Mouse (Mus musculus) forebrain, embryonic 14.5 days (tissue): ENCODE measurements around the gene H2-DMa. TPM values are rescaled to one million over a fixed set of nuclear protein-coding genes. Genes with fewer than 3 reads are reported as not detected.

Experiments used
- ATAC-seq: fragments of 200-750 bp; cut with Nextera tagmentation; 2 replicates; pipeline ENCODE4 v1.8.0; 2017; ENCODE audit warnings: mild to moderate bottlenecking, moderate library complexity
- DNase-seq: peaks from one replicate; pipeline ENCODE4 v3.0.0-alpha.2; 2015; ENCODE audit warnings: low spot score
- H3K27ac ChIP-seq: fragments of 300-500 bp; sonication (generic); 2 replicates; pipeline ENCODE4 v1.5.1; 2014; ENCODE audit warnings: low read depth, mild to moderate bottlenecking, control low read depth, low read length, moderate library complexity
- H3K27me3 ChIP-seq: fragments of 300-500 bp; sonication (generic); replicated peaks from 2 replicates; pipeline ENCODE4 v1.6.1; 2014; ENCODE audit warnings: low read length, control low read depth, mixed read lengths; ENCODE audit not compliant: control insufficient read depth, insufficient read depth
- H3K36me3 ChIP-seq: fragments of 300-500 bp; sonication (generic); 2 replicates; pipeline ENCODE4 v1.6.1; 2014; ENCODE audit warnings: low read length, control low read depth; ENCODE audit not compliant: control insufficient read depth, insufficient read depth
- H3K4me1 ChIP-seq: fragments of 300-500 bp; sonication (generic); 2 replicates; pipeline ENCODE4 v1.6.1; 2014; ENCODE audit warnings: antibody characterized with exemption, low read length, control low read depth; ENCODE audit not compliant: control insufficient read depth, insufficient read depth
- H3K4me2 ChIP-seq: fragments of 300-500 bp; sonication (generic); 2 replicates; pipeline ENCODE4 v1.6.1; 2014; ENCODE audit warnings: mild to moderate bottlenecking, control low read depth, low read length
- H3K4me3 ChIP-seq: fragments of 300-500 bp; sonication (generic); 2 replicates; pipeline ENCODE4 v1.5.1; 2014; ENCODE audit warnings: low read depth, low read length, control low read depth
- H3K9ac ChIP-seq: fragments of 300-500 bp; sonication (generic); 2 replicates; pipeline ENCODE4 v1.6.1; 2014; ENCODE audit warnings: mild to moderate bottlenecking, low read length, control low read depth, moderate library complexity
- H3K9me3 ChIP-seq: fragments of 300-500 bp; sonication (generic); replicated peaks from 2 replicates; pipeline ENCODE4 v1.6.1; 2016; ENCODE audit warnings: low read length, control low read depth, mixed read lengths; ENCODE audit not compliant: control insufficient read depth
- WGBS: fragments of 180-500 bp; shearing (Covaris S2); extraction: QIAGEN DNeasy Blood & Tissue Kit; methylation state at CpG from one replicate; pipeline ENCODE4 v1.1.7; 2014; 5-methylcytosine and 5-hydroxymethylcytosine counted together
- polyA plus RNA-seq: library from polyadenylated mRNA; unstranded; fragments of >200 nt; fragmentation: Nextera tagmentation; extraction: Ambion mirVana; gene quantifications from 2 replicates; pipeline ENCODE4 v1.2.1, GENCODE M21; 2014

The H2-DMa gene
- 11.0 and 11.6 TPM in 2 replicates for polyA plus RNA-seq

- Histone ChIP-seq H3K27me3 (no peaks in the 10 kb centered on the region), H3K4me1 (peaks cover 20% of the 10 kb centered on the region), H3K36me3 (peaks cover 41% of the 10 kb centered on the region), H3K4me3 (peak within 1 kb of the TSS; percentile 99), H3K27ac (peak within 1 kb of the TSS; percentile 100), H3K4me2 (peak within 1 kb of the TSS; percentile 98), H3K9ac (peak within 1 kb of the TSS; percentile 98), H3K9me3 (no peaks in the 10 kb centered on the region)
- peak; percentile 79 for ATAC-seq
- WGBS, result under 1% methylated on average over 89 of the region's 96 CpGs
- DNase-seq, result peak; percentile 100
Measured at GRCm38 (mm10) chr17:34119249-34120179, at the start of gene H2-DMa. Gene H2-DMa (plus strand): TSS chr17:34119541.

GRCm38 (mm10) chr17:34072091-34072490, 47.2 kb upstream of the H2-DMa start:
- no peak overlapping the region for H3K9ac ChIP-seq
- 79% methylated on average over 5 of the region's 5 CpGs for WGBS
- no peak overlapping the region for H3K27ac ChIP-seq
- no peak overlapping the region for H3K4me2 ChIP-seq
- H3K4me3 ChIP-seq, result no peak overlapping the region
- no peaks in the 10 kb centered on the region for H3K9me3 ChIP-seq
- DNase-seq, result no peak
- H3K27me3 ChIP-seq, result 0 out of 2 replicates have a peak, but pooled peaks cover 5% of the 10 kb centered on the region
- H3K36me3 ChIP-seq, result no peaks in the 10 kb centered on the region
- H3K4me1 ChIP-seq, result no peaks in the 10 kb centered on the region
- no peak for ATAC-seq

- no peak overlapping the region for H3K27ac ChIP-seq
- H3K9ac ChIP-seq, result no peak overlapping the region
- H3K27me3 ChIP-seq, result 0 out of 2 replicates have a peak, but pooled peaks cover 9% of the 10 kb centered on the region
- WGBS, result 48% methylated on average over 7 of the region's 7 CpGs
- no peaks in the 10 kb centered on the region for H3K4me1 ChIP-seq
- ATAC-seq (no peak), DNase-seq (peak; percentile 73)
- no peaks in the 10 kb centered on the region for H3K9me3 ChIP-seq
- H3K4me3 ChIP-seq, result no peak overlapping the region
- no peak overlapping the region for H3K4me2 ChIP-seq
- no peaks in the 10 kb centered on the region for H3K36me3 ChIP-seq
Measured at GRCm38 (mm10) chr17:34075271-34075670, 44.1 kb upstream of the H2-DMa start.

- 0 out of 2 replicates have a peak, but pooled peaks cover 9% of the 10 kb centered on the region for H3K27me3 ChIP-seq
- no peaks in the 10 kb centered on the region for H3K36me3 ChIP-seq
- WGBS, result 1% methylated on average over 9 of the region's 9 CpGs
- H3K4me2 ChIP-seq, result no peak overlapping the region
- H3K9me3 ChIP-seq, result no peaks in the 10 kb centered on the region
- H3K9ac ChIP-seq, result no peak overlapping the region
- H3K4me3 ChIP-seq, result no peak overlapping the region
- no peak overlapping the region for H3K27ac ChIP-seq
- DNase-seq (peak; percentile 91), ATAC-seq (peak; percentile 40; the same call in 1 of the 2 replicates)
- H3K4me1 ChIP-seq, result no peaks in the 10 kb centered on the region
Measured at GRCm38 (mm10) chr17:34077549-34077948, 41.8 kb upstream of the H2-DMa start.

- DNase-seq (no peak), ATAC-seq (no peak)
- Histone ChIP-seq H3K9ac (no peak overlapping the region), H3K27me3 (0 out of 2 replicates have a peak, but pooled peaks cover 9% of the 10 kb centered on the region), H3K4me2 (no peak overlapping the region), H3K4me1 (peaks cover 3% of the 10 kb centered on the region; the same call in 1 of the 2 replicates), H3K4me3 (no peak overlapping the region), H3K36me3 (no peaks in the 10 kb centered on the region), H3K9me3 (no peaks in the 10 kb centered on the region), H3K27ac (no peak overlapping the region)
- 50% methylated on average over 4 of the region's 4 CpGs for WGBS
Measured at GRCm38 (mm10) chr17:34078148-34078547, 41.2 kb upstream of the H2-DMa start.

GRCm38 (mm10) chr17:34079002-34079401, 40.3 kb upstream of the H2-DMa start:
- ATAC-seq, result no peak

GRCm38 (mm10) chr17:34079621-34080020, 39.7 kb upstream of the H2-DMa start:
- H3K27ac ChIP-seq, result no peak overlapping the region
- peak; percentile 78 for DNase-seq
- H3K27me3 ChIP-seq, result 0 out of 2 replicates have a peak, but pooled peaks cover 9% of the 10 kb centered on the region
- peak; percentile 81 for ATAC-seq
- H3K9me3 ChIP-seq, result no peaks in the 10 kb centered on the region
- no peaks in the 10 kb centered on the region for H3K36me3 ChIP-seq
- H3K9ac ChIP-seq, result no peak overlapping the region
- H3K4me3 ChIP-seq, result no peak overlapping the region
- H3K4me1 ChIP-seq, result peaks cover 6% of the 10 kb centered on the region; the same call in 1 of the 2 replicates
- 26% methylated on average over 5 of the region's 5 CpGs for WGBS
- no peak overlapping the region for H3K4me2 ChIP-seq

More at GRCm38 (mm10) chr17:34079002-34079401, 40.3 kb upstream of the H2-DMa start:
- Histone ChIP-seq H3K9ac (no peak overlapping the region), H3K27me3 (0 out of 2 replicates have a peak, but pooled peaks cover 9% of the 10 kb centered on the region), H3K9me3 (no peaks in the 10 kb centered on the region), H3K36me3 (no peaks in the 10 kb centered on the region), H3K27ac (no peak overlapping the region), H3K4me3 (no peak overlapping the region), H3K4me2 (no peak overlapping the region), H3K4me1 (peaks cover 6% of the 10 kb centered on the region; the same call in 1 of the 2 replicates)
- 89% methylated on average over 11 of the region's 11 CpGs for WGBS
- DNase-seq, result no peak

GRCm38 (mm10) chr17:34083104-34083503, 36.2 kb upstream of the H2-DMa start:
- Histone ChIP-seq H3K9me3 (no peaks in the 10 kb centered on the region), H3K27ac (no peak overlapping the region), H3K4me1 (peaks cover 6% of the 10 kb centered on the region; the same call in 1 of the 2 replicates), H3K4me3 (no peak overlapping the region), H3K36me3 (no peaks in the 10 kb centered on the region), H3K9ac (peak overlapping the region; percentile 17; the same call in 1 of the 2 replicates), H3K27me3 (no peaks in the 10 kb centered on the region), H3K4me2 (no peak overlapping the region)
- peak; percentile 19 for DNase-seq
- WGBS, result under 1% methylated on average over 8 of the region's 8 CpGs
- ATAC-seq, result no peak
